Mouse (Mus musculus) heart, embryonic 15.5 days (tissue): ENCODE measurements around the gene Nlrx1. TPM values are rescaled to one million over a fixed set of nuclear protein-coding genes. Genes with fewer than 3 reads are reported as not detected.

Source experiments
- ATAC-seq: fragments of 200-750 bp; cut with Nextera tagmentation; replicated peaks from 2 replicates; pipeline ENCODE4 v1.8.0; 2017; ENCODE audit warnings: low read depth, moderate TSS enrichment; ENCODE audit not compliant: insufficient number of reproducible peaks, insufficient read depth, low FRiP score
- H3K27ac ChIP-seq: fragments of 300-500 bp; sonication (generic); 2 replicates; pipeline ENCODE4 v1.5.1; 2015; ENCODE audit warnings: mild to moderate bottlenecking, inconsistent platforms
- H3K27me3 ChIP-seq: fragments of 300-500 bp; sonication (generic); 2 replicates; pipeline ENCODE4 v1.6.1; 2015; ENCODE audit warnings: inconsistent platforms
- H3K36me3 ChIP-seq: fragments of 300-500 bp; sonication (generic); 2 replicates; pipeline ENCODE4 v1.6.1; 2015; ENCODE audit warnings: mild to moderate bottlenecking, inconsistent platforms
- H3K4me1 ChIP-seq: fragments of 300-500 bp; sonication (generic); replicated peaks from 2 replicates; pipeline ENCODE4 v1.6.1; 2015; ENCODE audit warnings: inconsistent platforms
- H3K4me2 ChIP-seq: fragments of 300-500 bp; sonication (generic); 2 replicates; pipeline ENCODE4 v1.6.1; 2015; ENCODE audit warnings: inconsistent platforms, mild to moderate bottlenecking, moderate library complexity
- H3K4me3 ChIP-seq: fragments of 300-500 bp; sonication (generic); 2 replicates; pipeline ENCODE4 v1.5.1; 2015; ENCODE audit warnings: mild to moderate bottlenecking, inconsistent platforms
- H3K9ac ChIP-seq: fragments of 300-500 bp; sonication (generic); 2 replicates; pipeline ENCODE4 v1.6.1; 2015; ENCODE audit warnings: mild to moderate bottlenecking, inconsistent platforms
- H3K9me3 ChIP-seq: fragments of 300-500 bp; sonication (generic); replicated peaks from 2 replicates; pipeline ENCODE4 v1.6.1; 2016; ENCODE audit warnings: inconsistent platforms
- WGBS: fragments of 180-500 bp; shearing (Covaris S2); methylation state at CpG from one replicate; pipeline ENCODE4 v1.1.7; 2015; ENCODE audit warnings: mixed read lengths; 5-methylcytosine and 5-hydroxymethylcytosine counted together
- polyA plus RNA-seq: library from polyadenylated mRNA; unstranded; fragments of >200 nt; fragmentation: Nextera tagmentation; extraction: Ambion mirVana; gene quantifications from 2 replicates; pipeline ENCODE4 v1.2.1, GENCODE M21; 2015

Nlrx1 gene
- polyA plus RNA-seq, 1 experiment from 2014 or later, result 7.3 TPM

DNA sequence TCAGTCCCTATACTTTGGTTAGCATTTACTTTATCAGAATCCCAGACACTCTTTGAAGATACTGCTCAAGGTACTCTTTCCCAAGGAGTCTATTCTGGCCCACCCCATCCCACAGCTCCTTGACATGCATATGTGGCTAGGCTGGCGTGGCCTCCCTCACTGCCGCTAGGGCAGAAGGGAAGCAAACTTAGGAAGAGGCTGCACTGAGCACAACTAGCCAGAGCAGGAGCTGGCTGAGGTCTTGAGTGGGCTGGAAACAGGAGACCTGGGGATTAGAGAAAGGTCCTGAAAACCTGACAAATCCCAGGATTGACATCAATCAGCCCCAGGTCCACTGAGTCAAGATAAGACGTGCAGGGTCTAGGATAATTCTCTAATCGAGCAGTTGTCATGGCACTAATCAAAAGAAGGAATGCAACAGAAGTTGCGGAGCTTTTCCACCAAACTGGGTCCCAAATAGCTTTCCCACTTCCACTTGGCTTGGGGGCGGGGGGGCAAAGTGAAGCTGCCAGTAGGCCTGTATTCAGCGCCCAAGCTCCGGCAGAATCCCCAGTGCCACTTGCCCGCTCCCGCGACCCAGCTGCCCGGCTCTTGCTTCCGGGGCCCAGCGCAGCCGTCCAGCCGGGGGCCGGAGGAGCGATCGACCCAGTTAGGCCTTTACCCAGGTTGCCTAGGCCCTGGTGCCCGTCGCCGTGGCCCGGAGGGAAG lies 926 bp downstream of the Nlrx1 start:
- no peaks in the 10 kb centered on the region for H3K27me3 ChIP-seq
- peak overlapping the region; percentile 60 for H3K4me3 ChIP-seq
- peak overlapping the region; percentile 84 for H3K27ac ChIP-seq
- no peak; the same call in none of the 2 replicates for ATAC-seq
- H3K9ac ChIP-seq, result peak overlapping the region; percentile 90
- 6% methylated on average over 23 of the region's 23 CpGs for WGBS
- H3K36me3 ChIP-seq, result 0 out of 2 replicates have a peak, but pooled peaks cover 6% of the 10 kb centered on the region
- peaks cover 14% of the 10 kb centered on the region for H3K4me1 ChIP-seq
- H3K9me3 ChIP-seq, result no peaks in the 10 kb centered on the region
- peak overlapping the region; percentile 92 for H3K4me2 ChIP-seq

DNA sequence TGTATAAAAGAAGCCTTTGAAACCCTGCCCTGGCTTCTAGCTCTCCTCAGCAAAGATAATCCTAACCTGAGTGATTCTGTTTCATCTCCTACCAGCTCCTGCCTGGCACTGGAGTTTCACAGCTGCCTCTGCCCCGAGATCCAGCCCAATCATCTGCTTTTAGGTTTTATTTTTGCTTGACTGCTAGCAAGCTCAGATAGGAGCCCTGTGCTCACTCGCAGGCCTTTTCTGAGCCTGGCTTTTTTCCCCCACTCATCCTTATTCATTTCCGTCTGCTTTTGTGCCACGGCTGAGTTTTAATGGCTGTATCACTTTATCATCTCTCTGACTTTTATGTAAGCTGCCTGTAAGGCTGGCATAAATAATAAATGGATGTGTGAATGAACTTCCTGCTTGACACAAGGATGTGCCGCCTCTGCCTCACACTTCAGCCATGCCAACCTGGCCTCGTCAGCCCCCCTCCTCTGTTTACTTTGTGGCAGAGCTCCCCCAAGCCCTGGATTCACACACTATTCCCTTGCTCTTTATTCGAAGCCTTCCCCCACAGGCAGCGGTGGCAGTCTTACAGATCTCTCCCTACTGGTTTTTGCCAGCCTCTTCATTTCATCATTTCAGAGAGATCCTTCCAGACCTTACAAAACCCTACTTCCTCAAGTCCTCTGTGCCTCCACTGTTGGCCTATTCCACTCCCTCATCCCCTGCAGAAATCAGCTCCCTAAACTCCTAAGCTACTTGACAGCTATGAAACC lies 1.7 kb downstream of the Nlrx1 start:
- H3K4me3 ChIP-seq, result no peak overlapping the region; the same call in 1 of the 2 replicates
- H3K9me3 ChIP-seq, result no peaks in the 10 kb centered on the region
- no peaks in the 10 kb centered on the region for H3K27me3 ChIP-seq
- 57% methylated on average over 8 of the region's 8 CpGs for WGBS
- peak overlapping the region; percentile 92; the same call in 1 of the 2 replicates for H3K4me2 ChIP-seq
- H3K27ac ChIP-seq, result peak overlapping the region; percentile 84
- H3K36me3 ChIP-seq, result 0 out of 2 replicates have a peak, but pooled peaks cover 6% of the 10 kb centered on the region
- peaks cover 14% of the 10 kb centered on the region for H3K4me1 ChIP-seq
- ATAC-seq, result no peak
- no peak overlapping the region for H3K9ac ChIP-seq

GRCm38 (mm10) chr9:44261388-44261787 lies 7.0 kb downstream of the Nlrx1 start:
- H3K4me1 ChIP-seq, result no peaks in the 10 kb centered on the region; the same call in 1 of the 2 replicates
- no peak overlapping the region for H3K4me3 ChIP-seq
- H3K4me2 ChIP-seq, result no peak overlapping the region
- H3K27me3 ChIP-seq, result no peaks in the 10 kb centered on the region
- WGBS, result 87% methylated on average over 14 of the region's 14 CpGs
- ATAC-seq, result no peak; the same call in 1 of the 2 replicates
- no peak overlapping the region for H3K9ac ChIP-seq
- H3K9me3 ChIP-seq, result no peaks in the 10 kb centered on the region
- H3K27ac ChIP-seq, result no peak overlapping the region
- peaks cover 6% of the 10 kb centered on the region; the same call in 1 of the 2 replicates for H3K36me3 ChIP-seq

DNA sequence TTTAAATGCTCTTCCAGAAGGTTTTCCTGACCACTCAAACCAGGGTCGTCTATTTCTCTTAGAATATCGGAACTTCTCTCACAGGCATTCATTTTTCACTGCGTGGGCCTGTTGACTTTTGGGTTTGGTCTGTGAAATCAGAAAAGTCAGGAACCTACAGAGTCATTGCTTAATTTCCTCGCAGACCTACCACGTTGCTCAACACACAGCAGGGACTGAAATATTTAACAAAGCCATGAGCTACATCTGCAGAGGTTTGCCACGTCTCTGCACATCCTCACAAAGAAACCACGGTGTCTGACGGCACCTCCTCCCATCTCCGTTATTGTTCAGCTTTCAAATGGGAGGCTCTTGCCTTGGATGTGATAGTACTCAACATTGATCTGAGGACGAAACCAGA lies 9.4 kb downstream of the Nlrx1 start:
- no peak overlapping the region for H3K27ac ChIP-seq
- no peak overlapping the region for H3K4me3 ChIP-seq
- H3K4me1 ChIP-seq, result no peaks in the 10 kb centered on the region
- H3K4me2 ChIP-seq, result no peak overlapping the region
- no peak overlapping the region for H3K9ac ChIP-seq
- WGBS, result 77% methylated on average over 10 of the region's 10 CpGs
- H3K27me3 ChIP-seq, result no peaks in the 10 kb centered on the region
- no peaks in the 10 kb centered on the region for H3K9me3 ChIP-seq
- ATAC-seq, result no peak
- H3K36me3 ChIP-seq, result peaks cover 6% of the 10 kb centered on the region; the same call in 1 of the 2 replicates

DNA sequence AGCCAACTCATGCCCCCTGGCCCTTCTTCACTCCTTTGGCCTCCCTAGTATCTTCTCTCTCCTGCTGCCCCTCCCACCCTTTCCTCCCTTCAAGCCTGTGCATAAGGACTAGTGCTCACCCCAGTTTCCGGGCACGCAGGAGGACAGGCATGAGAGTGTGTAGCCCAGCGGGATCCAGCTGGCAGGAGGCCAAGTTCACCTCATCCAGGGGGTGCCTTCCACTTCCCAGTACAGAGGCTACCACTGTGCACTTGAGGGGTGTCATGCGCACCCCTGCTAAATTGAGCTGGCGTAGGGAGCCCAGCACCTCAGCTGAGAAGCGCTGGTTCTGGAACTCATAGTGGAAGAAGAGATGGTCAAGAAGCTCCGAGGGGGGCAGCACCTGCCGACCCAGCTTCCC lies 12.2 kb downstream of the Nlrx1 start:
- H3K4me2 ChIP-seq, result no peak overlapping the region
- H3K9me3 ChIP-seq, result no peaks in the 10 kb centered on the region
- no peak overlapping the region for H3K9ac ChIP-seq
- H3K36me3 ChIP-seq, result no peaks in the 10 kb centered on the region; the same call in 1 of the 2 replicates
- H3K4me1 ChIP-seq, result no peaks in the 10 kb centered on the region
- 0 out of 2 replicates have a peak, but pooled peaks have one; percentile 14 for ATAC-seq
- 70% methylated on average over 8 of the region's 8 CpGs for WGBS
- H3K27me3 ChIP-seq, result no peaks in the 10 kb centered on the region; the same call in 1 of the 2 replicates
- no peak overlapping the region for H3K4me3 ChIP-seq
- no peak overlapping the region for H3K27ac ChIP-seq

DNA sequence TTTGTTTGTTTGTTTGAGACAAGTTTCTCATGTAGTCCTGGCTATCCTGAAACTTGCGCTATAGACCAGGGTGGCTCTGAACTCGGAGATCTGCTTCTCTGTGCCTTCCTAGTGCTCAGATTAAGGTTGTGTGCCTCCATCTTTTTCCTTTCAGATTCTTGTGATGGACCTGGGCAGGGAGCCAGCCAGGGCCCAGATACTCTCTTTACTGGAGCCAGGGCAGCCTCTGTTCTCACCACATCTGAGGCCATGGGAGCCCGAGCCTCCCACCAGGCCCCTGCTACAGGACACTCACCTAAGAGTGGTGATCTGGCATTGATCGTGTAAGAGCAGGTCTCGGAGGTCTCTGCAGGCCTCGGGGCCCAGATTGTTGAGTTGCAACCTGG lies 13.3 kb downstream of the Nlrx1 start:
- Histone ChIP-seq H3K9ac (no peak overlapping the region), H3K36me3 (no peaks in the 10 kb centered on the region; the same call in 1 of the 2 replicates), H3K4me2 (no peak overlapping the region), H3K27ac (no peak overlapping the region), H3K4me1 (no peaks in the 10 kb centered on the region), H3K9me3 (no peaks in the 10 kb centered on the region), H3K27me3 (peaks cover 4% of the 10 kb centered on the region; the same call in 1 of the 2 replicates), H3K4me3 (no peak overlapping the region)
- WGBS, result 52% methylated on average over 6 of the region's 6 CpGs
- ATAC-seq, result no peak

- Histone ChIP-seq H3K4me2 (no peak overlapping the region), H3K4me1 (peaks cover 3% of the 10 kb centered on the region; the same call in 1 of the 2 replicates), H3K27ac (no peak overlapping the region), H3K4me3 (no peak overlapping the region), H3K9ac (no peak overlapping the region), H3K27me3 (peaks cover 4% of the 10 kb centered on the region; the same call in 1 of the 2 replicates), H3K36me3 (no peaks in the 10 kb centered on the region), H3K9me3 (no peaks in the 10 kb centered on the region)
- ATAC-seq, result no peak
- WGBS, result 24% methylated on average over 5 of the region's 5 CpGs
These were observed 13.8 kb downstream of the Nlrx1 start for GRCm38 (mm10) chr9:44254508-44255135.

- H3K4me3 ChIP-seq, result no peak overlapping the region
- no peak overlapping the region for H3K27ac ChIP-seq
- no peaks in the 10 kb centered on the region for H3K36me3 ChIP-seq
- H3K4me2 ChIP-seq, result no peak overlapping the region
- peaks cover 8% of the 10 kb centered on the region; the same call in 1 of the 2 replicates for H3K27me3 ChIP-seq
- peaks cover 8% of the 10 kb centered on the region for H3K4me1 ChIP-seq
- ATAC-seq, result no peak
- no peaks in the 10 kb centered on the region for H3K9me3 ChIP-seq
- WGBS, result 81% methylated on average over 6 of the region's 6 CpGs
- no peak overlapping the region for H3K9ac ChIP-seq
These were observed 15.0 kb downstream of the Nlrx1 start for GRCm38 (mm10) chr9:44253441-44253840.

DNA sequence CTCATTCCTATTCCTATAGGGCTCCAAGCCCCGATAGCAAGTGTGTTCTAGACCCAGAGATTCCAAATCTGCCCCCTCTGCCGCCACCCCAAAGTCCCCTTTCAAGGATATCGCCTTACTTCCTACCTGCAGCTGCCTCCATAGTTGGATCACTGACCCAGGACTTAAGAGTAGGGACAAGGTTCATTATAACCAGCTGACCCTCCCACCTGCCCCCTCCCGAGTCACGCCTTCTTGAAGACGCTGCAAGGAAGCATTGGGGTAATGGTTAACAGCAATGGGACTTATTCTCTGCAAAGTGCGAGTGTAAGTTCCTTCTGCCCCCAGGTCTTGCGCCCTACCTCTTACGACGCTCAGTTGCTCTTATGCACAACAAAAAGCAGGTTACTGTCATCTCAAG lies 17.1 kb downstream of the Nlrx1 start, which contains the start of gene Pdzd3:
Gene Pdzd3 (minus strand): TSS at position 158 of the 400 bp plus-strand sequence.
- H3K9ac ChIP-seq, result no peak within 1 kb of the TSS
- no peak for ATAC-seq
- 75% methylated on average over 10 of the region's 10 CpGs for WGBS
- no peaks in the 10 kb centered on the region for H3K36me3 ChIP-seq
- H3K9me3 ChIP-seq, result no peaks in the 10 kb centered on the region
- H3K27ac ChIP-seq, result no peak within 1 kb of the TSS
- H3K4me2 ChIP-seq, result no peak within 1 kb of the TSS
- no peak within 1 kb of the TSS for H3K4me3 ChIP-seq
- peaks cover 8% of the 10 kb centered on the region for H3K4me1 ChIP-seq
- H3K27me3 ChIP-seq, result peaks cover 11% of the 10 kb centered on the region; the same call in 1 of the 2 replicates

DNA sequence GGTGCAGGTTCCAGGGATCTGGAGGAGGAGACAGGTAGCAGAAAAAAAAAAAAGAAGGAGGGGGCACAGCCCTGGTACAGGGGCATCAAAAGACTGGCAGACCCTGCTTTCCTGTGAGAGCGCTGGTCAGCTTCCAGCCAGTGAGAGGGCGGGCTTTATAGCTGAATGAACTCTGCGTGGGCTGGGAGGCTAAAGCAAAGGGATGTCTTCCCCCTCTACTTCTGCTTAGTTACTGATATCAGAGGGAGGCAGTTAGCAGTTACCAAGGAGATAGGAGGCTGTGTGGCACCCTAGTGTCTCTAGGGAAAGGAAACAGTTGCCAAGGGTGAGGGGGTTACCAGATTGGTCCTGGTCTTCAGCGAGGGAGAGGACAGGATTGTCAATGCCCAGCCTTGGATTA lies 18.0 kb downstream of the Nlrx1 start:
- no peak for ATAC-seq
- H3K4me1 ChIP-seq, result peaks cover 8% of the 10 kb centered on the region
- no peak overlapping the region for H3K4me2 ChIP-seq
- peaks cover 11% of the 10 kb centered on the region; the same call in 1 of the 2 replicates for H3K27me3 ChIP-seq
- no peak overlapping the region for H3K27ac ChIP-seq
- H3K4me3 ChIP-seq, result no peak overlapping the region
- H3K9ac ChIP-seq, result no peak overlapping the region
- no peaks in the 10 kb centered on the region for H3K9me3 ChIP-seq
- 60% methylated on average over 4 of the region's 4 CpGs for WGBS
- H3K36me3 ChIP-seq, result no peaks in the 10 kb centered on the region
